Comparison of ENCODE assay signal across 32 mouse cellular contexts in genomic region chr1:65043433-65043832, GRCm38 (mm10). TPM values are rescaled to one million over a fixed set of nuclear protein-coding genes. Genes with fewer than 3 reads are reported as not detected.
DNase-seq lines count a peak whose midpoint lies in the region; ATAC-seq and TF ChIP-seq lines count a peak whose summit lies in the region.
"Had no signal": no experiment of that assay in that cellular context is flagged by ENCODE, and none has a peak within 500 bp of the region (broad histone marks: within the 10 kb centered on the region; RNA-seq: fewer than 3 reads in every experiment).

No protein-coding gene starts in this region.

- H3K9ac ChIP-seq in midbrain, embryonic 11.5 days (ENCODE audit: low read length) = no peak overlapping the region
- no peak overlapping the region for H3K9ac ChIP-seq in midbrain, postnatal 0 days (replicated peaks; ENCODE audit: low read length, poor library complexity, severe bottlenecking)
- H3K9ac ChIP-seq: forebrain, embryonic 13.5 days; heart, embryonic 12.5 days; heart, embryonic 15.5 days; hindbrain, embryonic 14.5 days had no signal

- no peaks in the 10 kb centered on the region for H3K36me3 ChIP-seq in midbrain, embryonic 11.5 days (ENCODE audit: control insufficient read depth, insufficient read depth, low read length)
- no peaks in the 10 kb centered on the region for H3K36me3 ChIP-seq in midbrain, postnatal 0 days (ENCODE audit: insufficient read depth, low read length)
- H3K36me3 ChIP-seq: forebrain, embryonic 10.5 days; heart, embryonic 12.5 days; heart, embryonic 15.5 days had no signal

- TF ChIP-seq CTCF in midbrain, postnatal 0 days (IDR thresholded peaks at IDR 0.05) = no peak

- H3K4me3 ChIP-seq in midbrain, embryonic 11.5 days (ENCODE audit: low read depth, low read length) = no peak overlapping the region
- H3K4me3 ChIP-seq in midbrain, postnatal 0 days (ENCODE audit: low read depth, low read length) = no peak overlapping the region
- H3K4me3 ChIP-seq: forebrain, embryonic 10.5 days; forebrain, embryonic 13.5 days; gastrocnemius, adult 2 months; heart, embryonic 12.5 days; heart, embryonic 15.5 days had no signal

- H3K4me1 ChIP-seq in midbrain, embryonic 11.5 days (ENCODE audit: control insufficient read depth, insufficient read depth, low read length) = no peaks in the 10 kb centered on the region
- H3K4me1 ChIP-seq in midbrain, postnatal 0 days (ENCODE audit: insufficient read depth, low read length) = no peaks in the 10 kb centered on the region
- H3K4me1 ChIP-seq: forebrain, embryonic 13.5 days; heart, embryonic 15.5 days had no signal

- no peaks in the 10 kb centered on the region for H3K27me3 ChIP-seq in midbrain, embryonic 11.5 days (ENCODE audit: control insufficient read depth, insufficient read depth, low read length)
- H3K27me3 ChIP-seq in midbrain, postnatal 0 days (ENCODE audit: insufficient read depth, low read length) = no peaks in the 10 kb centered on the region
- H3K27me3 ChIP-seq: forebrain, embryonic 13.5 days; heart, embryonic 15.5 days had no signal

- 90% methylated on average over 2 of the region's 2 CpGs for WGBS in midbrain, embryonic 11.5 days
- whole genome bisulfite sequencing in midbrain, postnatal 0 days = 92% methylated on average over 2 of the region's 2 CpGs

- ATAC-seq in midbrain, embryonic 11.5 days (ENCODE audit: low FRiP score) = no peak
- no peak for ATAC-seq in midbrain, postnatal 0 days (ENCODE audit: low FRiP score)
- ATAC-seq: activated CD4-positive, CD25-positive, alpha-beta regulatory T cell, adult 4 months; forebrain, embryonic 13.5 days; forebrain, embryonic 16.5 days; hindbrain, postnatal 0 days; inflammation-experienced regulatory T-cells, adult 6 months; intestine, embryonic 16.5 days had no signal

- H3K27ac ChIP-seq in midbrain, embryonic 11.5 days (ENCODE audit: low read depth, low read length) = no peak overlapping the region
- H3K27ac ChIP-seq in midbrain, postnatal 0 days (ENCODE audit: low read depth, low read length) = no peak overlapping the region
- H3K27ac ChIP-seq: forebrain, embryonic 10.5 days; forebrain, embryonic 13.5 days; gastrocnemius, adult 2 months; heart, embryonic 15.5 days; hindbrain, embryonic 14.5 days; hindbrain, postnatal 0 days had no signal

- DNase-seq in adrenal gland, adult (ENCODE audit: inconsistent age in 2 of 2, low spot score in 1 of 2) = peak; percentile 85 to 92
- DNase-seq in adrenal gland, postnatal 4 days (ENCODE audit: low spot score in 2 of 2) = no peak
- peak; percentile 79 for DNase-seq in midbrain, embryonic 11.5 days (ENCODE audit: low spot score, missing footprints)
- DNase-seq in midbrain, postnatal 0 days (ENCODE audit: low spot score) = no peak
- peak; percentile 84 for DNase-seq in adrenal gland, adult 8-10 months
- peak; percentile 29 for DNase-seq in adrenal gland, postnatal 25 days
- DNase-seq in thymus, adult 18-20 months = no peak
- DNase-seq in lung, postnatal 36 days = no peak
- DNase-seq: cerebellum, adult 18-20 months; cerebellum, adult 9-10 months; cerebellum, postnatal 14 days; gastrocnemius, adult 2 months; gastrocnemius, postnatal 14 days; heart, adult 18-20 months; heart, postnatal 10 days; heart, postnatal 4 days had no signal

- H3K9me3 ChIP-seq in midbrain, embryonic 11.5 days (ENCODE audit: control insufficient read depth, low read length) = no peaks in the 10 kb centered on the region
- H3K9me3 ChIP-seq in midbrain, postnatal 0 days (ENCODE audit: low read length) = no peaks in the 10 kb centered on the region
- H3K9me3 ChIP-seq: forebrain, embryonic 10.5 days; forebrain, embryonic 13.5 days; heart, embryonic 12.5 days; heart, embryonic 15.5 days had no signal

- no peak overlapping the region for H3K4me2 ChIP-seq in midbrain, embryonic 11.5 days
- no peak overlapping the region for H3K4me2 ChIP-seq in midbrain, postnatal 0 days (ENCODE audit: low read depth, low read length, poor library complexity, severe bottlenecking)
- H3K4me2 ChIP-seq: forebrain, embryonic 13.5 days; heart, embryonic 12.5 days; heart, embryonic 15.5 days; hindbrain, embryonic 14.5 days had no signal

RNA-seq across cellular contexts. Expression of gene Cryge, which starts 7.5 kb away (rescaled TPM):
- under 1 TPM in 1 of 2 experiments, not detected in 1; 0.50 TPM for total RNA-seq in adrenal gland, postnatal 4 days (2021)
- 0.65 and 0.74 TPM in 2 replicates for polyA plus RNA-seq in midbrain, embryonic 11.5 days (2014; fragmentation: Nextera tagmentation; extraction: Ambion mirVana)
- not detected in 2 replicates for total RNA-seq in midbrain, postnatal 0 days (2014; rRNA removed)
- polyA plus RNA-seq in midbrain, postnatal 0 days (2015; fragmentation: Nextera tagmentation; extraction: Ambion mirVana) = not detected in 2 replicates
- total RNA-seq in adrenal gland, adult 8-10 months (2022) = under 1 TPM in 3 of 4 experiments, not detected in 1; 0.38 to 0.62 (median 0.49) TPM
- 0.49 TPM in 1 of 2 replicates, not detected in the other for total RNA-seq in adrenal gland, postnatal 25 days (2021)
- total RNA-seq: gastrocnemius, adult 2 months; gastrocnemius, postnatal 14 days; gastrocnemius, postnatal 4 days; heart, adult 18-20 months; heart, postnatal 10 days; heart, postnatal 4 days; hindbrain, postnatal 0 days had no signal
- polyA plus RNA-seq: activated CD4-positive, CD25-positive, alpha-beta regulatory T cell, adult 4 months; brain, embryonic 14.5 days; forebrain, embryonic 13.5 days; forebrain, embryonic 16.5 days; frontal cortex, adult 2 months; heart, embryonic 12.5 days; heart, embryonic 15.5 days; hindbrain, embryonic 11.5 days; hindbrain, embryonic 14.5 days; hindbrain, postnatal 0 days; inflammation-experienced regulatory T-cells, adult 6 months; intestine, embryonic 16.5 days had no signal

RNA-seq across cellular contexts. Expression of gene Akr1cl, which starts 10.9 kb away (rescaled TPM):
- total RNA-seq in adrenal gland, postnatal 4 days (2021) = 100 to 1,000 TPM; 902 to 972 TPM
- 0.11 and 0.17 TPM in 2 replicates for polyA plus RNA-seq in midbrain, embryonic 11.5 days (2014; fragmentation: Nextera tagmentation; extraction: Ambion mirVana)
- not detected in 2 replicates for total RNA-seq in midbrain, postnatal 0 days (2014; rRNA removed)
- not detected in 2 replicates for polyA plus RNA-seq in midbrain, postnatal 0 days (2015; fragmentation: Nextera tagmentation; extraction: Ambion mirVana)
- total RNA-seq in adrenal gland, adult 8-10 months (2022) = 1,000 to 10,000 TPM; 1,428 to 2,043 (median 1,710) TPM
- total RNA-seq in adrenal gland, postnatal 25 days (2021) = 1,366 and 2,446 TPM in 2 replicates
- total RNA-seq: gastrocnemius, adult 2 months; gastrocnemius, postnatal 14 days; gastrocnemius, postnatal 4 days; hindbrain, postnatal 0 days had no signal
- polyA plus RNA-seq: forebrain, embryonic 16.5 days; frontal cortex, adult 2 months; hindbrain, embryonic 14.5 days had no signal

RNA-seq across cellular contexts. Expression of gene Crygd, which starts 19.8 kb away (rescaled TPM):
- not detected for total RNA-seq in adrenal gland, postnatal 4 days (2021)
- not detected in 2 replicates for polyA plus RNA-seq in midbrain, embryonic 11.5 days (2014; fragmentation: Nextera tagmentation; extraction: Ambion mirVana)
- not detected in 2 replicates for total RNA-seq in midbrain, postnatal 0 days (2014; rRNA removed)
- not detected in 2 replicates for polyA plus RNA-seq in midbrain, postnatal 0 days (2015; fragmentation: Nextera tagmentation; extraction: Ambion mirVana)
- total RNA-seq in adrenal gland, adult 8-10 months (2022) = under 1 TPM in 1 of 4 experiments, not detected in 3; 0.44 TPM
- total RNA-seq in adrenal gland, postnatal 25 days (2021) = not detected in 2 replicates
- total RNA-seq: gastrocnemius, adult 2 months; gastrocnemius, postnatal 14 days; gastrocnemius, postnatal 4 days; heart, adult 18-20 months; heart, postnatal 10 days; heart, postnatal 4 days; hindbrain, postnatal 0 days had no signal
- polyA plus RNA-seq: activated CD4-positive, CD25-positive, alpha-beta regulatory T cell, adult 4 months; brain, embryonic 14.5 days; embryonic facial prominence, embryonic 11.5 days; embryonic facial prominence, embryonic 14.5 days; forebrain, embryonic 10.5 days; forebrain, embryonic 13.5 days; forebrain, embryonic 16.5 days; frontal cortex, adult 2 months; heart, embryonic 12.5 days; heart, embryonic 15.5 days; hindbrain, embryonic 11.5 days; hindbrain, embryonic 14.5 days; hindbrain, postnatal 0 days; inflammation-experienced regulatory T-cells, adult 6 months; intestine, embryonic 16.5 days had no signal

RNA-seq across cellular contexts. Expression of gene Crygc, which starts 30.1 kb away (rescaled TPM):
- total RNA-seq in adrenal gland, postnatal 4 days (2021) = not detected
- 0.39 TPM in 1 of 2 replicates, not detected in the other for polyA plus RNA-seq in midbrain, embryonic 11.5 days (2014; fragmentation: Nextera tagmentation; extraction: Ambion mirVana)
- total RNA-seq in midbrain, postnatal 0 days (2014; rRNA removed) = not detected in 2 replicates
- polyA plus RNA-seq in midbrain, postnatal 0 days (2015; fragmentation: Nextera tagmentation; extraction: Ambion mirVana) = not detected in 2 replicates
- total RNA-seq in adrenal gland, adult 8-10 months (2022) = not detected
- not detected in 2 replicates for total RNA-seq in adrenal gland, postnatal 25 days (2021)
- total RNA-seq: gastrocnemius, adult 2 months; gastrocnemius, postnatal 14 days; gastrocnemius, postnatal 4 days; heart, adult 18-20 months; heart, postnatal 10 days; heart, postnatal 4 days; hindbrain, postnatal 0 days had no signal
- polyA plus RNA-seq: activated CD4-positive, CD25-positive, alpha-beta regulatory T cell, adult 4 months; brain, embryonic 14.5 days; embryonic facial prominence, embryonic 14.5 days; forebrain, embryonic 13.5 days; forebrain, embryonic 16.5 days; frontal cortex, adult 2 months; heart, embryonic 12.5 days; heart, embryonic 15.5 days; hindbrain, embryonic 11.5 days; hindbrain, embryonic 14.5 days; hindbrain, postnatal 0 days; inflammation-experienced regulatory T-cells, adult 6 months; intestine, embryonic 16.5 days had no signal

RNA-seq across cellular contexts. Expression of gene Crygb, which starts 38.7 kb away (rescaled TPM):
- total RNA-seq in adrenal gland, postnatal 4 days (2021) = not detected
- polyA plus RNA-seq in midbrain, embryonic 11.5 days (2014; fragmentation: Nextera tagmentation; extraction: Ambion mirVana) = not detected in 2 replicates
- not detected in 2 replicates for total RNA-seq in midbrain, postnatal 0 days (2014; rRNA removed)
- polyA plus RNA-seq in midbrain, postnatal 0 days (2015; fragmentation: Nextera tagmentation; extraction: Ambion mirVana) = 0.38 and 0.43 TPM in 2 replicates
- total RNA-seq in adrenal gland, adult 8-10 months (2022) = not detected
- total RNA-seq in adrenal gland, postnatal 25 days (2021) = not detected in 2 replicates
- total RNA-seq: gastrocnemius, adult 2 months; gastrocnemius, postnatal 14 days; gastrocnemius, postnatal 4 days; heart, adult 18-20 months; heart, postnatal 10 days; heart, postnatal 4 days; hindbrain, postnatal 0 days had no signal
- polyA plus RNA-seq: activated CD4-positive, CD25-positive, alpha-beta regulatory T cell, adult 4 months; brain, embryonic 14.5 days; embryonic facial prominence, embryonic 11.5 days; embryonic facial prominence, embryonic 14.5 days; forebrain, embryonic 10.5 days; forebrain, embryonic 13.5 days; forebrain, embryonic 16.5 days; frontal cortex, adult 2 months; hindbrain, embryonic 11.5 days; inflammation-experienced regulatory T-cells, adult 6 months; intestine, embryonic 16.5 days had no signal

Comparison
In these comparisons a context has a peak if more than half of its experiments do, and no peak if none do; other contexts are left out.
1. DNase-seq: peak in adrenal gland, adult (2 of 2), midbrain, embryonic 11.5 days (single experiment), adrenal gland, adult 8-10 months (single experiment) and adrenal gland, postnatal 25 days (single experiment); none in adrenal gland, postnatal 4 days (0 of 2), midbrain, postnatal 0 days (single experiment), thymus, adult 18-20 months (0 of 2) and lung, postnatal 36 days (single experiment).
2. RNA of gene Akr1cl, which starts 10.9 kb away (total RNA-seq): 1,366 to 2,446 TPM in adrenal gland, postnatal 25 days, 1,428 to 2,043 TPM in adrenal gland, adult 8-10 months and 902 to 972 TPM in adrenal gland, postnatal 4 days; not detected in midbrain, postnatal 0 days; every median in the first group is over 100 times any median in the second.